Mouse (Mus musculus) gastrocnemius, adult 2 months (tissue): ENCODE data around the gene Fchsd2. TPM values are rescaled to one million over a fixed set of nuclear protein-coding genes. Genes with fewer than 3 reads are reported as not detected.

Experiments used
- DNase-seq: peaks from one replicate; pipeline ENCODE4 v3.0.0; 2022
- H3K27ac ChIP-seq: fragments of 200-600 bp; 2 replicates; pipeline ENCODE4 v1.8.1; 2022; ENCODE audit warnings: mild to moderate bottlenecking
- H3K4me3 ChIP-seq: fragments of 200-600 bp; 2 replicates; pipeline ENCODE4 v1.8.1; 2022; ENCODE audit warnings: mild to moderate bottlenecking, moderate library complexity
- CTCF ChIP-seq: fragments of 200-600 bp; IDR thresholded peaks from 2 replicates; pipeline ENCODE4 v1.8.1; 2022; ENCODE audit warnings: antibody characterized with exemption, mild to moderate bottlenecking, moderate library complexity
- intact Hi-C: fragments of 180-260 bp; cut with DNase I; formaldehyde crosslinking; loops from one replicate; pipeline ENCODE4 v1.15.1; 2025
- long read RNA-seq, 2 experiments: library from polyadenylated mRNA; stranded (forward); transcript quantifications; one replicate each; pipeline ENCODE4 v2.0.0; 2021
- total RNA-seq, 2 experiments: library from RNA; stranded (reverse); gene quantifications; 2 replicates each; pipeline ENCODE4 v1.2.3; 2021

The Fchsd2 gene
- 1 to 10 TPM; 3.7 to 7.1 TPM for total RNA-seq
- long read RNA-seq, experiment 1, full-length matches to known transcripts, result 7 of 7 reads
- long read RNA-seq, experiment 1, partial matches to known transcripts, result 0 of 7 reads
- long read RNA-seq, experiment 1, other reads (novel, unspliced or antisense), result 0 of 7 reads
- long read RNA-seq, experiment 2, full-length matches to known transcripts, result 1 of 4 reads
- long read RNA-seq, experiment 2, partial matches to known transcripts, result 0 of 4 reads
- long read RNA-seq, experiment 2, other reads (novel, unspliced or antisense), result 3 of 4 reads

GRCm38 (mm10) chr7:101092618-101093017 is at the start of gene Fchsd2:
Gene Fchsd2 (plus strand): TSS chr7:101092863.
- DNase-seq, result peak; percentile 43
- TF ChIP-seq CTCF, result no peak
- intact Hi-C loops, result no loop called here
- no peak within 1 kb of the TSS for H3K4me3 ChIP-seq
- peak within 1 kb of the TSS; percentile 56 for H3K27ac ChIP-seq

- DNase-seq, result no peak
- Histone ChIP-seq H3K4me3 (no peak overlapping the region), H3K27ac (no peak overlapping the region)
- TF ChIP-seq CTCF, result no peak
- intact Hi-C loops, result no loop called here
Observed at GRCm38 (mm10) chr7:101043846-101044541, 48.7 kb upstream of the Fchsd2 start.

GRCm38 (mm10) chr7:101048247-101048646 is 44.4 kb upstream of the Fchsd2 start:
- intact Hi-C loops, result loop anchor here (5.0 kb wide), 1 partner anchor 196 kb away; no protein-coding TSS in a partner anchor
- Histone ChIP-seq H3K27ac (peak overlapping the region; percentile 95), H3K4me3 (no peak overlapping the region)
- DNase-seq, result no peak
- TF ChIP-seq CTCF, result no peak

- intact Hi-C loops, result loop anchor here (1.0 to 5.0 kb wide), 3 partner anchors 38 to 197 kb away; no protein-coding TSS in a partner anchor
Observed at GRCm38 (mm10) chr7:101049326-101050087, 43.2 kb upstream of the Fchsd2 start.

GRCm38 (mm10) chr7:101050724-101051550 is 41.7 kb upstream of the Fchsd2 start:
- no peak for TF ChIP-seq CTCF
- DNase-seq, result no peak
- H3K4me3 ChIP-seq, result no peak overlapping the region
- peak overlapping the region; percentile 78 for H3K27ac ChIP-seq
- intact Hi-C loops, result loop anchor here (1.0 to 5.0 kb wide), 3 partner anchors 63 to 144 kb away; no protein-coding TSS in a partner anchor

More at GRCm38 (mm10) chr7:101049326-101050087, 43.2 kb upstream of the Fchsd2 start:
- Histone ChIP-seq H3K4me3 (peak overlapping the region; percentile 37), H3K27ac (peak overlapping the region; percentile 95)
- TF ChIP-seq CTCF, result no peak
- DNase-seq, result peak; percentile 93

GRCm38 (mm10) chr7:101051551-101052221 is 41.0 kb upstream of the Fchsd2 start:
- Histone ChIP-seq H3K27ac (peak overlapping the region; percentile 78), H3K4me3 (no peak overlapping the region; the same call in 1 of the 2 replicates)
- DNase-seq, result peak; percentile 62
- peak; percentile 97 for TF ChIP-seq CTCF
- intact Hi-C loops, result loop anchor here (1.0 to 5.0 kb wide), 3 partner anchors 63 to 144 kb away; no protein-coding TSS in a partner anchor

GRCm38 (mm10) chr7:101053136-101053535 is 39.5 kb upstream of the Fchsd2 start:
- DNase-seq, result no peak
- no peak overlapping the region for H3K4me3 ChIP-seq
- intact Hi-C loops, result loop anchor here (5.0 kb wide), 1 partner anchor 146 kb away; no protein-coding TSS in a partner anchor
- TF ChIP-seq CTCF, result no peak
- no peak overlapping the region for H3K27ac ChIP-seq

GRCm38 (mm10) chr7:101057309-101057708 is 35.4 kb upstream of the Fchsd2 start:
- intact Hi-C loops, result no loop called here
- no peak overlapping the region for H3K27ac ChIP-seq
- DNase-seq, result no peak
- no peak overlapping the region for H3K4me3 ChIP-seq
- no peak for TF ChIP-seq CTCF

GRCm38 (mm10) chr7:101059188-101059587 is 33.5 kb upstream of the Fchsd2 start:
- H3K27ac ChIP-seq, result no peak overlapping the region
- intact Hi-C loops, result no loop called here
- no peak for TF ChIP-seq CTCF
- DNase-seq, result no peak
- no peak overlapping the region for H3K4me3 ChIP-seq

- intact Hi-C loops, result loop anchor here (5.0 kb wide), 1 partner anchor 312 kb away; no protein-coding TSS in a partner anchor
- Histone ChIP-seq H3K4me3 (no peak overlapping the region), H3K27ac (no peak overlapping the region)
- TF ChIP-seq CTCF, result no peak
- DNase-seq, result no peak
Observed at GRCm38 (mm10) chr7:101060476-101060875, 32.2 kb upstream of the Fchsd2 start.

GRCm38 (mm10) chr7:101061381-101061780 is 31.3 kb upstream of the Fchsd2 start:
- peak; percentile 87 for DNase-seq
- Histone ChIP-seq H3K4me3 (peak overlapping the region; percentile 52), H3K27ac (peak overlapping the region; percentile 73)
- peak; percentile 92 for TF ChIP-seq CTCF
- intact Hi-C loops, result loop anchor here (1.0 to 5.0 kb wide), 3 partner anchors 170 to 311 kb away; no protein-coding TSS in a partner anchor
